Mouse (Mus musculus) cerebellum, postnatal 4 days (tissue): ENCODE data around the gene Gm3147.
"Not testable (repeated sequence)": the region's sequence is repeated elsewhere in the genome, so short reads cannot be mapped to it uniquely, and the experiment has no call there.

Experiments used
- DNase-seq, 2 experiments: peaks; one replicate each; pipeline ENCODE4 v3.0.0; 2022; ENCODE audit warnings: low spot score in 2 of 2, mixed read lengths in 1 of 2

The Gm3147 gene

GRCm38 (mm10) chr5:94616242-94616641 is at the start of gene Gm3147:
Gene Gm3147 (minus strand): TSS chr5:94616342.
- DNase-seq, result not testable (repeated sequence)

DNA sequence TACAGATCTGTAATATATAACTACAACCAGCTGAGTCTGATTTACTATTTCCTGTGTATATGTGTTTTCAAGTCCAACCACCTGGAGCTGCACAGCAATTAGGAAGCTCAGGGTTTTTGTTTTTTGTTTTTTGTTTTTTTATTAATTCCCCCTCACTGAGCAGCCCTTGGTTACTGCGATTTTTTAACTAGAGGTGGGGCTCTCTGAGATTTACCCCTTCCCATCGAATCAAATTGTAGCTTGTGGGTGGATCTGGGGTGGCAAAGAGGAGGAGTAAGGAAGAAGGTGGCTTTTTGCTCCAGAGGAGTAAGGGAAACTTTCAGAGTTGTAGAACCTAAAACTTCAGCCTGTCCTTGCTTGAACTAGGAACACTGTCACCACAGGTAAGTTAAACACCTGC is 31.9 kb upstream of the Gm3147 start, which contains the start of gene Gm6205:
TSS of gene Gm6205 (plus strand) at position 301 of the 400 bp plus-strand sequence.
- DNase-seq, result not testable (repeated sequence)

DNA sequence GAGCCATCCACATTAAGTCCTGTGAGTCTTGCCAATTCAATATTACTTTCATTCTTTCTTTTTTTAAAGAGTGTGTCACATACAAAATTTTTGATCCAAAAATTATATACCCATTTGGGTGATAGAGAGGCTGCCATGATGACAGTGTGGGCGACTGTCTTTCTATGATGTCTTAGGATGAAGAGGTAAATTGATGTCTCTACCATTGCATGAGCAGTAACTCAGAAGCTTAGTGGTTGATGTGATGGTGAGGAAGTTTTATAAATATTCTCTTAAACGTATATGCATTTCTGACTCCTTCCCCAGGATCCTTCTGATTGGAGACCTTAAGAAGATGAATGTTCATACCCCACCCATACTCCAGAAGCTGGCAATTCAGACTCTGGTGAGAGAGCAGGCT is 7.5 kb upstream of the Gm3147 start, which contains the start of gene Gm6509:
TSS of gene Gm6509 (plus strand) at position 301 of the 400 bp plus-strand sequence.
- DNase-seq, result not testable (repeated sequence)
